Mouse (Mus musculus): ENCODE measurements at regions not wholly inside any gene's neighbourhood (a gene's known extent, or its start where the extent isn't known, plus 50 kb on each side); places are given as distances from the start of the nearest gene placed in this dataset.

- TF ChIP-seq HCFC1 (IDR thresholded peaks at IDR 0.05; ENCODE audit: borderline replicate concordance, insufficient read depth, low read length) (no peak), ZC3H11A (IDR thresholded peaks at IDR 0.05; ENCODE audit: borderline replicate concordance, low read depth, low read length) (no peak), CHD2 (IDR thresholded peaks at IDR 0.05; ENCODE audit: low read depth, low read length) (no peak)
Observed at GRCm38 (mm10) chr10:98305667-98306066, 579.1 kb upstream of the C030005K15Rik start.
